Mouse (Mus musculus): ENCODE data around the gene Hmgb3.

Hmgb3 gene

DNA sequence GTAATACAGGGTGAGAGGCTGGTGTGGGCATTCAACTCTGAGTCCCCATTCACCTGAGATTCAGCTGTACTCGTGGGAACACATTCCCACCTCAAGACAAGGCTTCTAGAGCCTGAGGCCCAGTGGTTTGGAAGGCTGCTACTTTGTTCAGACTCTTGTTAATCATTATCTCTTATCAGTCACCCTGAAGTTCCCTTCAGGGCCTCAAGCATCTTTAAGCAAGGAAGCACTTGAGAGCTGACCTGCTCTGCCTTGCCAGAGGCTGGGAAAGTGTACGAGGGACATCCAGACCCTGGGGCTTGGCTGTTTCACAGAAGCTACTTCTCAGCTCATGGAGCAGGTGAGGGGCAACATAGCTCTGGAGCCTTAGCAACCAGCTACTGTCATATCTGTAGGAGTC is 19.8 kb downstream of the Hmgb3 start:
- in situ Hi-C loops (cut with MboI; ENCODE audit: unreplicated experiment in 2 of 2), result no loop called here

DNA sequence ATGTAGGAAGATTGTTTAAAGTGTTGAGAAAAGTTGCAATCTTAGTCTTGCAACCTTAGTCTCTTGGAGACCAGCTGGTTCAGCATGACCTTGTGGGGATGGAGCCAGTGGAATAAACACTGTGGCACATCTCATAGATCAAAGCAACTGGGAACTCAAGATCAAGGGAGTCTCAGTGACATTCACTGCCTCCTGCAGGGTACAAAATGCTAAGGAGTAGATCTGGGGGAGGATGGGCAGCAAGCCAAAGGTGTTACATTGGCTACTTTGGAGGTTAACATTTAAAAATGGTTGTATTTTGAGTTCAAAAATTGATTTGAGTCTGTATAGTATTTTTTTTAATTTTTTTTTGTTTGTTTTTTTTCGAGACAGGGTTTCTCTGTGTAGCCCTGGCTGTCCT is 33.5 kb downstream of the Hmgb3 start:
- in situ Hi-C loops (cut with MboI; ENCODE audit: unreplicated experiment in 2 of 2), result no loop called here

DNA sequence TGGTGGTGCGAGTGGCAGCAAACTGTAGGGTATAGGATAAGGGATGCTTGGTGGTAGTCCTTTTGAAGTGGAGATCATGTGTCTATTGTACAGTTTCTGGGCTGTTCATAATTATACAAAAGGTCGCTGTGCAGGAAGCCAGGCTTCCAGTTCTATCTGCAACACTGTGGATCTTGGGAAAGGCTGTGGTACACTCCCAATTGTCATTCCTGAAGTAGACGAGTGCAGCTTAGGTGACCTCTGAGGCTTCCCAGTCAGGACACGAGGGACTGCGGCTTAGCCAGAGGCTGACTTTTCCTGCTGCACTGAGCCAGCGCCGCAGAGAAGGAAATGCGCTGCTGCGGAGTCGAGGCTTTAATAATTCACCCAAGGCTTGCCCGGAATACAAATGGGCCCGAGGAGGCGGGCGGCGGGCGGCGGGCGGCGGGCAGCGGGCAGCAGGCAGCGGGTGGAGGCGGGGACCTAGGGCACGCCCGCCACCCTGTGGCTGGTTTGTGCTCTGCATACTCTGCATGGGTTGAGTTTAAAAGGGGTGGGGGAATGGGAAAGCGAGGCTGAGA is 45.4 kb downstream of the Hmgb3 start:
- in situ Hi-C loops (cut with MboI; ENCODE audit: unreplicated experiment in 2 of 2), result loop anchor here (5.0 to 10.0 kb wide), 2 partner anchors 174 to 1026 kb away; no protein-coding TSS in a partner anchor

All from v-Abl transformed pro-B cells (cell line).